Mouse (Mus musculus) CD4-positive naive resting alpha-beta T cell, adult 57 days (primary cell): Measurements from ENCODE around the gene Tatdn3. TPM values are rescaled to one million over a fixed set of nuclear protein-coding genes. Genes with fewer than 3 reads are reported as not detected.

Source experiments
- total RNA-seq: library from RNA; stranded (reverse); gene quantifications from one replicate; pipeline ENCODE4 v1.2.4, GENCODE M21; 2023

The Tatdn3 gene
- total RNA-seq: 11.8 TPM

DNA sequence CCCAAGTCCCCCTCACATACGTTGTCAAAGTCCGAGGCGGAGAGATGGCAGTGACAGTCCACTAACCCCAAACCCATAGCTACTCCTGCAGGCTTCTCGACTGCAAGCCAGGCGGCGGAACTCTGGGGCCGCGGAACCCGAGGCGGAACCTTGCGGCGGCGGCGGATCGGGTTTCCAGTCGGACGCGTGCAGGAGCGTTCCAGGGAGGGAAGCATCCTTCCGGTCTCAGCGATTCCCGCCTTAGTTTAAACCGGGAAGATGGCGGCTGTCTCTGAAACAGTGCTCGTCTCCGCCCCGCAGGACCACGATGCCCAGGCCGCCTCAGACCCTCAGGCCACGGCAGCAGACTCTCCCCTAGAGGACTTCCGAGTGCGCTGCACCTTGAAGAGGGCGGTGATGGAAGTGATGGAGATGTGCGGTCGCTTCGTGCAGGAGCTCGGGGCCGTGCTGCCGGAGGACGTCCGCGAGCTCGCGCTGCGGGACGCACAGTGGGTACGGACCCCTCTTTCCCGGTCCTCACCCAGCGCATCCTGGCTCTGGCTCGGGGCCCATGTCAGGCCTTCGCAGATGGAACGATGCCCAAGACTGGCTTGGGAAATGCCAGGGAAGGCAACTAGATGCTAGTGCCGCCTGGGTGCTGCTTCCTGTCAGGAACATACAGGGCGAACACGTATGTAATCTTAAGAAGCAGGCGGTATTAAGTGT, at the start of gene Tatdn3, which contains the start of gene Nsl1:
TSS of gene Tatdn3 (minus strand) at position 152 of the 705 bp plus-strand sequence.
TSS of gene Nsl1 (plus strand) at position 232 of the 705 bp plus-strand sequence.

GRCm38 (mm10) chr1:191097802-191098747, 35.3 kb upstream of the Tatdn3 start, which contains the start of gene Batf3:
TSS of gene Batf3 (plus strand) at chr1:191097847.

DNA sequence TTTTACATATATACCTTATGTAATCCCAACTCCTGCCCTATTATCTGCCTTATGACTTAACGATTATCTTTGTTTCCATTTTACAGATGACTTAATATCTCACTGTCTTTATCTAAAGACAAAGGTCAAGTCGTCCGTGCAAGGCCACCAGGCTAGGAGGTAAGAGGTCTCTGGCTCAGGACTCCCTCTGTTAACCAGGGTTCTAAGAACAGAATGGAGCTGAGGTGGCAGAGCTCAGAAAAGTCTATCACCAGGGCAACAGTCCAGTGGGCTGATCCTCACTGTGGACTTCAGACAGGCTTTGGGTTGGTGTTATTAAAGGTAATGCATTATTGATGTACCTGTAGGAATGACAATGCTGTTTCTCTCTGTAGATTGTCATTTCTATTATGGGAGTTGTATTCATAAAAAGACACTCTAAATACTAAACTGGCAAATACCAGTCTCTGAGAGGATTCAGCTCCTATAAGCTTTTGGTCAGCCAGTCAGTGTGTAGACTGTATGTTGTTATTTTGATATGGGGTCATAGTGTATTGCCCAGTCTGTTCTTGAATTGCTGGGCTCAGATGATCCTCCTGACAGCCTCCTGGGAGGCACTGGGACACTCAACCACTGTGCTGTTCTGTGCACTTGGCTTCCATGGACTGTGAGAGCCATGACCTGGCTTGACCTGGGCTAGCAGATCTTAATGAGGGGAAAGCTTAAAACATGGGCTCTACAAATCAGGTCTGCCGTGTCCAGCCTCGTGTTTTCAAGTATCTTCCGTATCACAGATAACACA, 26.0 kb downstream of the Tatdn3 start, which contains the start of gene Spata45:
TSS of gene Spata45 (plus strand) at position 86 of the 781 bp plus-strand sequence.

DNA sequence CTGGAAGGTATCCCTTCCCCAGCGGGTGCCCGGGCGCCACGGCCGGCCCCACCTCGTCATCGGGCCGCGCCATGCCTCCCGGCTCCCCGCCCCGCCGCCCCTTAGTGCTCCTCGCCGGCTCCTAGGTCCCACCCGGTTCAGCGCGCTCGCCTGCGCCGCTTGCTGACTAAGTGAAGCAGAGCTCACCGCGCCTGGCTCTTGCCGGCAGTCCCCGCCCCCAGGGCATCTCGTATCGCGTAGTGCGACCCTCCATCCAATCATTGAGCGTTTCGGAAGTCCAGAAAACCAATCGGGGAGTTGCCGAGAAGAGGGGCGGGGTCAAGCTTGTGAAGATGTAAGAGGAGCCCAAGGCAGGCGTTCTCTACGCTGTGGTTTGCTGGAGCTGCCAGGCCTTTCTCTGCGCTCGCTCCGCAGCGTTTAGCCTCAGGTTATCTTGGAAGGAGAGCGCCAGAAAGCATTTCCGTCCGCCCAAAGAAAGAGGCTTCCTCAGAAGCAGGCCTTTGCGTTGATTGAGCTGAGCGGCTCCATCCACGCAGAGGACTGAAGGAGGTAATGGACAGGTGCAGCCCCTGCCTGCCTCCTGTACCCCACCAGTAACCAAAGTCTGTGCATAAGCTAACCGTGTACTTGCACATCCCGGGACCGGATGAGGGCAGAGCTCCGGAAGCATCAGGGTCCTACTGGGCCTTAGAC, 36.6 kb downstream of the Tatdn3 start, which contains the start of gene Flvcr1:
TSS of gene Flvcr1 (minus strand) at position 138 of the 693 bp plus-strand sequence.

Other genes with a start within 250 kb of the Tatdn3 start
- gene Rps6kc1, start 151.2 kb downstream of the Tatdn3 start, total RNA-seq: 12.6 TPM
- 66.6 TPM for gene Angel2, start 137.8 kb downstream of the Tatdn3 start, total RNA-seq
- not detected for gene Vash2, start 83.6 kb downstream of the Tatdn3 start, total RNA-seq
- 33.3 TPM for gene Flvcr1, start 36.8 kb downstream of the Tatdn3 start, total RNA-seq
- gene Spata45, start 26.3 kb downstream of the Tatdn3 start, total RNA-seq: not detected
- 0.83 TPM for gene Nsl1, start 80 bp upstream of the Tatdn3 start, total RNA-seq
- not detected for gene Batf3, start 34.9 kb upstream of the Tatdn3 start, total RNA-seq
- gene Fam71a, start 101.9 kb upstream of the Tatdn3 start, total RNA-seq: not detected
- 13.8 TPM for gene Atf3, start 155.1 kb upstream of the Tatdn3 start, total RNA-seq